ENCODE assay signal across 14 mouse cellular contexts in genomic region chr10:79597051-79597935, GRCm38 (mm10). TPM values are rescaled to one million over a fixed set of nuclear protein-coding genes. Genes with fewer than 3 reads are reported as not detected.
DNase-seq lines count a peak whose midpoint lies in the region; ATAC-seq and TF ChIP-seq lines count a peak whose summit lies in the region.
"Had no signal": no experiment of that assay in that cellular context is flagged by ENCODE, and none has a peak within 500 bp of the region (broad histone marks: within the 10 kb centered on the region; RNA-seq: fewer than 3 reads in every experiment).

No protein-coding gene starts in this region.

- H3K4me3 ChIP-seq in embryonic facial prominence, embryonic 11.5 days (ENCODE audit: low read depth, low read length): no peak overlapping the region
- no peak overlapping the region for H3K4me3 ChIP-seq in embryonic facial prominence, embryonic 10.5 days
- no peak overlapping the region for H3K4me3 ChIP-seq in CH12.LX (replicated peaks in 1 of 3; ENCODE audit: low read depth in 2 of 3, low read length in 2 of 3, poor library complexity in 1 of 3)
- H3K4me3 ChIP-seq: forebrain, embryonic 15.5 days; heart, adult 2 months; hindbrain, embryonic 15.5 days had no signal

- H3K79me2 ChIP-seq in CH12.LX (replicated peaks; ENCODE audit: control insufficient read depth, extremely low read depth, insufficient read depth, poor library complexity, severe bottlenecking): no peaks in the 10 kb centered on the region

- H3K9me3 ChIP-seq in embryonic facial prominence, embryonic 11.5 days (replicated peaks; ENCODE audit: control insufficient read depth, low read length): no peaks in the 10 kb centered on the region
- H3K9me3 ChIP-seq in embryonic facial prominence, embryonic 10.5 days: no peaks in the 10 kb centered on the region
- H3K9me3 ChIP-seq in CH12.LX (replicated peaks; ENCODE audit: low read length): peaks cover 2% of the 10 kb centered on the region
- H3K9me3 ChIP-seq: forebrain, embryonic 15.5 days; hindbrain, embryonic 15.5 days had no signal

- H3K4me2 ChIP-seq in embryonic facial prominence, embryonic 11.5 days (ENCODE audit: low read depth, low read length): no peak overlapping the region
- H3K4me2 ChIP-seq in CH12.LX (ENCODE audit: insufficient read depth, low read depth, poor library complexity, severe bottlenecking): no peak overlapping the region
- H3K4me2 ChIP-seq: forebrain, embryonic 15.5 days; hindbrain, embryonic 15.5 days had no signal

- H3K9ac ChIP-seq in embryonic facial prominence, embryonic 11.5 days (replicated peaks; ENCODE audit: low read length): 0 out of 2 replicates have a peak overlapping the region, but pooled peaks have one; percentile 22
- no peak overlapping the region for H3K9ac ChIP-seq in CH12.LX (ENCODE audit: insufficient read depth, low read depth)
- H3K9ac ChIP-seq: forebrain, embryonic 15.5 days; hindbrain, embryonic 15.5 days; liver, embryonic 14.5 days had no signal

- no peak for TF ChIP-seq RAD21 in CH12.LX (IDR thresholded peaks at IDR 0.05; ENCODE audit: low read depth, low read length)

- TF ChIP-seq CTCF in CH12.LX (conservative IDR thresholded peaks at IDR 0.05 in 1 of 2, IDR thresholded peaks at IDR 0.05 in 1 of 2; ENCODE audit: low read depth in 2 of 2, low read length in 2 of 2): no peak

- dilution Hi-C loops in CH12.LX (cut with MboI; ENCODE audit: extremely low pct_ligation_motif_present, extremely low pct_unique_long_range_greater_than_20kb, low sequenced_read_pairs): no loop called here

- no peak for TF ChIP-seq EP300 in CH12.LX (IDR thresholded peaks at IDR 0.05; ENCODE audit: low read length)

- no peak for DNase-seq in embryonic facial prominence, embryonic 11.5 days (ENCODE audit: low spot score)
- DNase-seq in embryonic facial prominence, embryonic 10.5 days (ENCODE audit: low spot score): no peak
- DNase-seq in CH12.LX (ENCODE audit: extremely low read depth): peak; percentile 35
- peak; percentile 77 to 85 for DNase-seq in frontal cortex, postnatal 36 days (ENCODE audit: low spot score in 2 of 2)
- DNase-seq in left cerebral cortex, postnatal 25 days (ENCODE audit: low spot score in 2 of 2): peak; percentile 79 to 95
- no peak for DNase-seq in retina, embryonic 14.5 days (ENCODE audit: low spot score)
- no peak for DNase-seq in yolk sac, embryonic 10.5 days (ENCODE audit: low spot score)
- DNase-seq in heart, postnatal 4 days: no peak
- DNase-seq: heart, adult 2 months; kidney, postnatal 36 days had no signal

- intact Hi-C loops in left cerebral cortex, postnatal 25 days (cut with DNase I): loop anchor here (1.0 kb wide), 1 partner anchor 72 kb away; the partner anchor contains the start of gene Tpgs1

- TF ChIP-seq POLR2A in CH12.LX (IDR thresholded peaks at IDR 0.05; ENCODE audit: low read depth, low read length): no peak

- no peaks in the 10 kb centered on the region for H3K4me1 ChIP-seq in embryonic facial prominence, embryonic 11.5 days (ENCODE audit: control insufficient read depth, insufficient read depth, low read length)
- H3K4me1 ChIP-seq in embryonic facial prominence, embryonic 10.5 days: 0 out of 2 replicates have a peak, but pooled peaks cover 3% of the 10 kb centered on the region
- peaks cover 7 to 12% of the 10 kb centered on the region in 2 experiments for H3K4me1 ChIP-seq in CH12.LX (ENCODE audit: control insufficient read depth in 1 of 2, insufficient read depth in 2 of 2)

- no peaks in the 10 kb centered on the region for H3K27me3 ChIP-seq in embryonic facial prominence, embryonic 11.5 days (ENCODE audit: control insufficient read depth, insufficient read depth, low read length)
- H3K27me3 ChIP-seq in embryonic facial prominence, embryonic 10.5 days (replicated peaks; ENCODE audit: low read depth, poor library complexity, severe bottlenecking): peaks cover 35% of the 10 kb centered on the region
- H3K27me3 ChIP-seq in CH12.LX (replicated peaks): peaks cover 56% of the 10 kb centered on the region

- in situ Hi-C loops in CH12.LX (cut with MboI; ENCODE audit: low pct_ligation_motif_present, low pct_unique_long_range_greater_than_20kb, low sequenced_read_pairs): loop anchor here (5.0 kb wide), 1 partner anchor 50 kb away; the partner anchor contains the start of gene Odf3l2

- H3K36me3 ChIP-seq in embryonic facial prominence, embryonic 11.5 days (replicated peaks; ENCODE audit: control insufficient read depth, insufficient read depth, low read depth, low read length): no peaks in the 10 kb centered on the region
- no peaks in the 10 kb centered on the region for H3K36me3 ChIP-seq in embryonic facial prominence, embryonic 10.5 days (replicated peaks)
- no peaks in the 10 kb centered on the region for H3K36me3 ChIP-seq in CH12.LX (replicated peaks in 1 of 2; ENCODE audit: control insufficient read depth in 1 of 2, insufficient read depth in 1 of 2, low read length in 1 of 2)
- H3K36me3 ChIP-seq: forebrain, embryonic 15.5 days; hindbrain, embryonic 15.5 days had no signal

- 34% methylated on average over 13 of the region's 13 CpGs for WGBS in embryonic facial prominence, embryonic 11.5 days
- 35% methylated on average over 13 of the region's 13 CpGs for whole genome bisulfite sequencing in embryonic facial prominence, embryonic 10.5 days

- ATAC-seq in embryonic facial prominence, embryonic 11.5 days (replicated peaks; ENCODE audit: insufficient number of reproducible peaks, low FRiP score, low TSS enrichment, low read depth): no peak
- ATAC-seq: forebrain, embryonic 15.5 days had no signal

- H3K27ac ChIP-seq in embryonic facial prominence, embryonic 11.5 days (replicated peaks; ENCODE audit: low read depth, low read length): no peak overlapping the region
- H3K27ac ChIP-seq in embryonic facial prominence, embryonic 10.5 days (replicated peaks): no peak overlapping the region
- no peak overlapping the region for H3K27ac ChIP-seq in CH12.LX (ENCODE audit: insufficient read depth, low read depth)
- H3K27ac ChIP-seq: forebrain, embryonic 15.5 days; heart, adult 2 months; hindbrain, embryonic 15.5 days; liver, embryonic 14.5 days had no signal

TF ChIP-seq in CH12.LX, 34 proteins besides CTCF, POLR2A, EP300 and RAD21:
- TF ChIP-seq IRF4 (IDR thresholded peaks at IDR 0.05; ENCODE audit: low read depth, low read length): no peak
- TF ChIP-seq ELF1 (IDR thresholded peaks at IDR 0.05; ENCODE audit: low read depth, low read length): no peak
- no peak for TF ChIP-seq CHD1 (IDR thresholded peaks at IDR 0.05; ENCODE audit: low read depth, low read length)
- TF ChIP-seq UBTF (IDR thresholded peaks at IDR 0.05; ENCODE audit: low read depth, low read length): no peak

RNA-seq across cellular contexts. Expression of gene Theg, which starts 10.2 kb away (rescaled TPM):
- polyA plus RNA-seq in embryonic facial prominence, embryonic 11.5 days (2014; fragmentation: Nextera tagmentation; extraction: Ambion mirVana): not detected in 2 replicates
- not detected in 2 replicates for polyA plus RNA-seq in embryonic facial prominence, embryonic 10.5 days (2016; fragmentation: Nextera tagmentation; extraction: Ambion mirVana)
- total RNA-seq in CH12.LX (2012; rRNA removed): not detected in 2 replicates
- not detected in 2 replicates for total RNA-seq in CH12.LX (2014; rRNA removed)
- not detected in 2 replicates for polyA plus RNA-seq in CH12.LX (2012; ENCODE audit: insufficient read length, low read depth)
- not detected for total RNA-seq in left cerebral cortex, postnatal 25 days (2021)
- total RNA-seq in heart, postnatal 4 days (2021): not detected
- total RNA-seq: ES-E14; heart, adult 2 months had no signal
- polyA plus RNA-seq: forebrain, embryonic 15.5 days; hindbrain, embryonic 15.5 days; liver, embryonic 14.5 days had no signal

RNA-seq across cellular contexts. Expression of gene C2cd4c, which starts 16.5 kb away (rescaled TPM):
- 0.04 TPM in 2 replicates for polyA plus RNA-seq in embryonic facial prominence, embryonic 11.5 days (2014; fragmentation: Nextera tagmentation; extraction: Ambion mirVana)
- 0.03 TPM in 1 of 2 replicates, not detected in the other for polyA plus RNA-seq in embryonic facial prominence, embryonic 10.5 days (2016; fragmentation: Nextera tagmentation; extraction: Ambion mirVana)
- total RNA-seq in CH12.LX (2012; rRNA removed) (0.04 TPM in 1 of 2 replicates, not detected in the other), CH12.LX (2014; rRNA removed) (not detected in 2 replicates)
- polyA plus RNA-seq in CH12.LX (2012; ENCODE audit: insufficient read length, low read depth): not detected in 2 replicates
- total RNA-seq in left cerebral cortex, postnatal 25 days (2021): 10 to 100 TPM; 15.2 to 18.6 TPM
- under 1 TPM; 0.10 to 0.11 TPM for total RNA-seq in heart, postnatal 4 days (2021)

RNA-seq across cellular contexts. Expression of gene Shc2, which starts 40.4 kb away (rescaled TPM):
- polyA plus RNA-seq in embryonic facial prominence, embryonic 11.5 days (2014; fragmentation: Nextera tagmentation; extraction: Ambion mirVana): 9.8 and 10.5 TPM in 2 replicates
- polyA plus RNA-seq in embryonic facial prominence, embryonic 10.5 days (2016; fragmentation: Nextera tagmentation; extraction: Ambion mirVana): 20.0 and 21.5 TPM in 2 replicates
- not detected in 2 replicates for total RNA-seq in CH12.LX (2012; rRNA removed)
- total RNA-seq in CH12.LX (2014; rRNA removed): not detected in 2 replicates
- polyA plus RNA-seq in CH12.LX (2012; ENCODE audit: insufficient read length, low read depth): not detected in 2 replicates
- total RNA-seq in left cerebral cortex, postnatal 25 days (2021): 10 to 100 TPM; 42.2 to 44.4 TPM
- 1 to 10 TPM; 3.2 to 3.7 TPM for total RNA-seq in heart, postnatal 4 days (2021)

RNA-seq across cellular contexts. Expression of gene Mier2, which starts 42.3 kb away (rescaled TPM):
- polyA plus RNA-seq in embryonic facial prominence, embryonic 11.5 days (2014; fragmentation: Nextera tagmentation; extraction: Ambion mirVana): 39.4 and 41.7 TPM in 2 replicates
- 76.4 and 77.3 TPM in 2 replicates for polyA plus RNA-seq in embryonic facial prominence, embryonic 10.5 days (2016; fragmentation: Nextera tagmentation; extraction: Ambion mirVana)
- 26.7 and 27.8 TPM in 2 replicates for total RNA-seq in CH12.LX (2012; rRNA removed)
- 20.7 and 22.4 TPM in 2 replicates for total RNA-seq in CH12.LX (2014; rRNA removed)
- 25.5 and 30.2 TPM in 2 replicates for polyA plus RNA-seq in CH12.LX (2012; ENCODE audit: insufficient read length, low read depth)
- total RNA-seq in left cerebral cortex, postnatal 25 days (2021): 10 to 100 TPM; 48.2 to 48.4 TPM
- total RNA-seq in heart, postnatal 4 days (2021): 10 to 100 TPM; 19.7 to 21.9 TPM

RNA-seq across cellular contexts. Expression of gene Odf3l2, which starts 48.2 kb away (rescaled TPM):
- polyA plus RNA-seq in embryonic facial prominence, embryonic 11.5 days (2014; fragmentation: Nextera tagmentation; extraction: Ambion mirVana): not detected in 2 replicates
- not detected in 2 replicates for polyA plus RNA-seq in embryonic facial prominence, embryonic 10.5 days (2016; fragmentation: Nextera tagmentation; extraction: Ambion mirVana)
- total RNA-seq in CH12.LX (2012; rRNA removed) (not detected in 2 replicates), CH12.LX (2014; rRNA removed) (not detected in 2 replicates)
- polyA plus RNA-seq in CH12.LX (2012; ENCODE audit: insufficient read length, low read depth): not detected in 2 replicates
- under 1 TPM; 0.34 to 0.57 TPM for total RNA-seq in left cerebral cortex, postnatal 25 days (2021)
- not detected for total RNA-seq in heart, postnatal 4 days (2021)
- total RNA-seq: ES-E14; heart, adult 2 months had no signal
- polyA plus RNA-seq: heart, adult 2 months; liver, embryonic 14.5 days had no signal

Comparison
In these comparisons a context has a peak if more than half of its experiments do, and no peak if none do; other contexts are left out.
1. DNase-seq: peak in CH12.LX (single experiment), frontal cortex, postnatal 36 days (2 of 2) and left cerebral cortex, postnatal 25 days (2 of 2); none in embryonic facial prominence, embryonic 11.5 days (single experiment), embryonic facial prominence, embryonic 10.5 days (single experiment), retina, embryonic 14.5 days (single experiment), yolk sac, embryonic 10.5 days (single experiment) and heart, postnatal 4 days (single experiment).
2. RNA of gene C2cd4c, which starts 16.5 kb away (total RNA-seq): 15.2 to 18.6 TPM in left cerebral cortex, postnatal 25 days; 0.10 to 0.11 TPM in heart, postnatal 4 days and 0.04 TPM in CH12.LX; every median in the first group is over 10 times any median in the second.
3. RNA of gene Shc2, which starts 40.4 kb away (total RNA-seq): 42.2 to 44.4 TPM in left cerebral cortex, postnatal 25 days; 3.2 to 3.7 TPM in heart, postnatal 4 days and not detected in CH12.LX; every median in the first group is over 4 times any median in the second.